Mouse (Mus musculus) MEL (cell line): Measurements from ENCODE around the gene Ces2b.

Source experiments
- BHLHE40 ChIP-seq: IDR thresholded peaks from 2 replicates; pipeline ENCODE4 v1.6.1; 2012; ENCODE audit warnings: low read depth, mild to moderate bottlenecking, inconsistent platforms, low read length, improper control_type of control experiment, borderline replicate concordance
- CHD2 ChIP-seq: IDR thresholded peaks from 2 replicates; pipeline ENCODE4 v1.6.1; 2011; ENCODE audit warnings: low read length, improper control_type of control experiment
- CTCF ChIP-seq, 3 experiments: IDR thresholded peaks in 2 of 3; conservative IDR thresholded peaks in 1 of 3; 2 replicates each; pipeline ENCODE4 v1.5.1; 2011 to 2012; ENCODE audit warnings: low read length in 3 of 3, low read depth in 2 of 3, mild to moderate bottlenecking in 2 of 3, improper control_type of control experiment in 1 of 3, inconsistent platforms in 1 of 3, mixed read lengths in 1 of 3, moderate library complexity in 1 of 3; ENCODE audit not compliant: control insufficient read depth in 1 of 3, insufficient read depth in 1 of 3, poor library complexity in 1 of 3, severe bottlenecking in 1 of 3
- ETS1 ChIP-seq: IDR thresholded peaks from 2 replicates; pipeline ENCODE4 v1.6.1; 2012; ENCODE audit warnings: low read depth, mild to moderate bottlenecking, inconsistent platforms, low read length, improper control_type of control experiment, moderate library complexity
- GATA1 ChIP-seq: IDR thresholded peaks from 2 replicates; pipeline ENCODE4 v1.6.1; 2011; ENCODE audit warnings: low read depth, low read length, improper control_type of control experiment
- KAT2A ChIP-seq: conservative IDR thresholded peaks from 2 replicates; pipeline ENCODE4 v1.6.1; 2012; ENCODE audit warnings: low read depth, low read length, improper control_type of control experiment, inconsistent platforms
- MAZ ChIP-seq: IDR thresholded peaks from 2 replicates; pipeline ENCODE4 v1.6.1; 2012; ENCODE audit warnings: low read depth, mild to moderate bottlenecking, inconsistent platforms, low read length, improper control_type of control experiment
- POLR2A ChIP-seq, 2 experiments: IDR thresholded peaks; 2 replicates each; pipeline ENCODE4 v1.6.1; 2011 to 2012; ENCODE audit warnings: low read length in 2 of 2, mild to moderate bottlenecking in 2 of 2, control low read depth in 1 of 2, improper control_type of control experiment in 1 of 2, low read depth in 1 of 2, moderate library complexity in 1 of 2; ENCODE audit not compliant: control insufficient read depth in 1 of 2, insufficient read depth in 1 of 2, poor library complexity in 1 of 2
- SMC3 ChIP-seq: IDR thresholded peaks from 2 replicates; pipeline ENCODE4 v1.6.1; 2011; ENCODE audit warnings: low read depth, low read length, improper control_type of control experiment
- TBP ChIP-seq: IDR thresholded peaks from 2 replicates; pipeline ENCODE4 v1.8.0; 2011; ENCODE audit warnings: low read depth, low read length, improper control_type of control experiment
- ZKSCAN1 ChIP-seq: IDR thresholded peaks from 2 replicates; pipeline ENCODE4 v1.6.1; 2012; ENCODE audit warnings: low read depth, mild to moderate bottlenecking, inconsistent platforms, low read length, improper control_type of control experiment, moderate library complexity
- ZMIZ1 ChIP-seq: IDR thresholded peaks from 2 replicates; pipeline ENCODE4 v1.6.1; 2012; ENCODE audit warnings: low read depth, mild to moderate bottlenecking, inconsistent platforms, low read length, improper control_type of control experiment, moderate library complexity

- no peak for TF ChIP-seq MAZ
- no peak for TF ChIP-seq ZMIZ1
- no peak for TF ChIP-seq POLR2A (IDR thresholded peaks at IDR 0.05; ENCODE audit: control insufficient read depth in 1 of 2, insufficient read depth in 1 of 2, low read depth in 1 of 2, low read length in 2 of 2, poor library complexity in 1 of 2)
- TF ChIP-seq SMC3: no peak
- no peak for TF ChIP-seq ETS1
- no peak for TF ChIP-seq CHD2
- TF ChIP-seq BHLHE40: no peak
- TF ChIP-seq CTCF (IDR thresholded peaks at IDR 0.05 in 2 of 3, conservative IDR thresholded peaks at IDR 0.05 in 1 of 3; ENCODE audit: control insufficient read depth in 1 of 3, insufficient read depth in 1 of 3, low read depth in 2 of 3, low read length in 3 of 3, poor library complexity in 1 of 3, severe bottlenecking in 1 of 3): no peak
- no peak for TF ChIP-seq TBP
- no peak for TF ChIP-seq ZKSCAN1
- no peak for TF ChIP-seq KAT2A
- TF ChIP-seq GATA1: no peak
Observed at GRCm38 (mm10) chr8:104788929-104789328, 42.4 kb upstream of the Ces2b start.
